Mouse (Mus musculus) lung, adult 2 months (tissue): ENCODE measurements around the gene Cecr2.

Experiments used
- CTCF ChIP-seq: fragments of 200-500 bp; IDR thresholded peaks from 2 replicates; pipeline ENCODE4 v1.5.1; 2011; ENCODE audit warnings: mild to moderate bottlenecking, low read length, control low read depth; ENCODE audit not compliant: insufficient read depth
- POLR2A ChIP-seq: fragments of 200-500 bp; IDR thresholded peaks from 2 replicates; pipeline ENCODE4 v1.6.1; 2011; ENCODE audit warnings: low read depth, mild to moderate bottlenecking, control low read depth, low read length, borderline replicate concordance; ENCODE audit errors: extremely low read depth

- TF ChIP-seq CTCF (no peak), POLR2A (no peak)
Observed at GRCm38 (mm10) chr6:120819294-120819693, 153.1 kb downstream of the Cecr2 start.
